Mouse (Mus musculus) ovary, adult 10 weeks (tissue): ENCODE results near the gene Cobll1. TPM values are rescaled to one million over a fixed set of nuclear protein-coding genes. Genes with fewer than 3 reads are reported as not detected.

Experiments used
- polyA plus RNA-seq: library from polyadenylated mRNA; stranded (reverse); fragments of 350-450 nt; fragmentation: Illumina TruSeq; extraction: RNeasy Lipid Tissue Mini Kit (QIAGEN cat#74804); gene quantifications from one replicate; pipeline ENCODE4 v1.2.3, GENCODE M21; 2014

Gene Cobll1
- polyA plus RNA-seq: 118 TPM

GRCm38 (mm10) chr2:65238964-65239570, at the start of gene Cobll1:
Gene Cobll1, minus strand, starts transcription at chr2:65239403.

Other genes with a start within 250 kb of the Cobll1 start
- 2,115 TPM for gene Grb14, start 214.4 kb downstream of the Cobll1 start, polyA plus RNA-seq
- 7.7 TPM for gene Slc38a11, start 124.6 kb upstream of the Cobll1 start, polyA plus RNA-seq